Mouse (Mus musculus) brown adipose tissue, adult 24 weeks (tissue): Measurements from ENCODE around the gene Elavl4. TPM values are rescaled to one million over a fixed set of nuclear protein-coding genes. Genes with fewer than 3 reads are reported as not detected.

ENCODE experiments used
- H3K27ac ChIP-seq: fragments of 200-500 bp; replicated peaks from 2 replicates; pipeline ENCODE4 v1.5.1; 2012; ENCODE audit warnings: low read depth, mild to moderate bottlenecking, low read length
- H3K4me1 ChIP-seq: fragments of 200-500 bp; 2 replicates; pipeline ENCODE4 v1.6.1; 2012; ENCODE audit warnings: low read length, mixed read lengths; ENCODE audit not compliant: control insufficient read depth, insufficient read depth, insufficient read length
- H3K4me3 ChIP-seq: fragments of 200-500 bp; 2 replicates; pipeline ENCODE4 v1.5.1; 2012; ENCODE audit warnings: low read depth, mild to moderate bottlenecking, low read length, moderate library complexity; ENCODE audit not compliant: insufficient read depth
- polyA plus RNA-seq: library from polyadenylated mRNA; stranded (reverse); fragments of >200 nt; gene quantifications from 2 replicates; pipeline ENCODE4 v1.2.4, GENCODE M21; 2012; ENCODE audit not compliant: missing spikeins, insufficient read depth, insufficient read length

Elavl4 gene
- polyA plus RNA-seq, 1 experiment: 0.44 TPM

DNA sequence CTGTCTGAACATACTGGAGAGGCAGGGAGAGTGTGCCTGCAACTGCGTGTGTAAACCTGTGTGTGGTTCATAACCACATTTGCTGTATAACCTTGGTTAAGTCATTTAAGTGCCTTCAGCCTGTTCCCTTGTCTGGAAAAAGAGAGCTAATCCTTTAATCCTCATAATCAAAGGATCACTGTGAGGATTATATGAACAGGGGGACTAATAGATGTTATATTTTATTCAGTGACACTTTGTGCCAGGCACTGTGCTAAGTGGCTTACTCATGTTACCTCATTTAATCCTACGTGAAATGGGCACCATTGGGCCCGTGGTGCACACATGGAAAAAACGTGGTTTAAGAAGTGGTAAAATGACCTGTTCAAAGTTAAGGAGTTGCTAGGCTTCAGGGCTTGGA is 119.9 kb downstream of the Elavl4 start:
- no peaks in the 10 kb centered on the region for H3K4me1 ChIP-seq
- no peak overlapping the region for H3K4me3 ChIP-seq
- no peak overlapping the region for H3K27ac ChIP-seq

DNA sequence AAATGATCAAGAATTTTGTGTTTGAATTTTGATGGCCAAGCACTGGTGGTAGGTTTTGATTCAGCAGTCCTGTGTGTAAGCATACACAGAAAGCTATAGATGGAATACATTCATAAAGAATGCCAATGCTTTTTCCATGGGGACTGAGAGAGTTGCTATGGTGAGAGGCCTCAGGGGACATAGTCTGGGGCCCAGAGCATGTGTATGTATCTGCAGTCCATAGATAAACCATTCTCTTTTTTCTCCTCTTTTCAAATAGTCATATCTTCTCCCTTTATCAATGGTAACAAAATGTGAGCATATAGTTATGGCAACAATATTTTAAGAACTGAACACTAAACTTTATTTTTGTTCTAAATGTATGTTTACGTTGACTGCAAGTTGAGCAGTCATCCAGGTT is 122.1 kb downstream of the Elavl4 start:
- no peaks in the 10 kb centered on the region for H3K4me1 ChIP-seq
- no peak overlapping the region for H3K27ac ChIP-seq
- no peak overlapping the region for H3K4me3 ChIP-seq

- H3K4me3 ChIP-seq: no peak overlapping the region
- H3K4me1 ChIP-seq: no peaks in the 10 kb centered on the region
- no peak overlapping the region for H3K27ac ChIP-seq
These were observed 122.5 kb downstream of the Elavl4 start for GRCm38 (mm10) chr4:110229238-110229637.

DNA sequence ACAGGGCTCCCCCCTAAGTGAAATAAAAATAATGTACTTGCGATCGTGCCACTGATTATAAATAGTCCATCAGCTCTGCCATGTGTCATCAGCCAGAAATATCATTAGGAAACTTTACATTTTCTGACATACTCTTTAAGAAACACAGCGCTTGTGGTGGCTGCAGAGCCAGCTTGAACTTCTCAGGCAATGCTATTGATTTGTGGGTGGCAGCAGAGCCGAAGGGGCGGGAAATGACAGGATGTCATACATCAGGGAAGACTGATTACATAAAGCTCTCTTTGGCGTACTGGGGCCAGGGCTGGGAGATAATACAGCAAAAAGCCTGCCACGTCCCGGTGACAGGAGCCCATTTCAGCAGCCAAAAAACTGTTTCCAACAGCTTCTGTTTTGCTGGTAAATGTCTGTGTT is 124.1 kb downstream of the Elavl4 start:
- H3K4me3 ChIP-seq: no peak overlapping the region
- H3K4me1 ChIP-seq: no peaks in the 10 kb centered on the region
- no peak overlapping the region for H3K27ac ChIP-seq

DNA sequence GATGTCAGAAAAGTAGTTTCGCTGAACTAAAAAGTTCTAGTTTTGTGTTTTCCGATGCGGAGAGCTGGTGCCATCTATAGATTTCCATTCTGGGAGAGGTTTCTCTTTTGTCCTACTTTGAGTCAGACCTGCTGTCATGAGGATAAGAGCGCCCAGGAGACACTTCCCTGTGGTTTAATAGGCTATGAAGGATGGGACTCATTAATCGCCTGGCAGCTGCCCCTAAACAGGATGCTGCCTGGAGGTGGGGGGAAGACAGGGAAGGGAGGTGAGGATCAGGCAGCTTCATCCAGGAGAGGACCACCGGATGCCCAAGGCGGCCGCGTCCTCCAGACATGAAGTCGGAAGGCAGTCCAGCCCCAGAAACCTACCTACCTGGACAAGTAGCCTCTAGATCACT is 126.2 kb downstream of the Elavl4 start:
- Histone ChIP-seq H3K4me3 (no peak overlapping the region), H3K27ac (no peak overlapping the region), H3K4me1 (no peaks in the 10 kb centered on the region)

DNA sequence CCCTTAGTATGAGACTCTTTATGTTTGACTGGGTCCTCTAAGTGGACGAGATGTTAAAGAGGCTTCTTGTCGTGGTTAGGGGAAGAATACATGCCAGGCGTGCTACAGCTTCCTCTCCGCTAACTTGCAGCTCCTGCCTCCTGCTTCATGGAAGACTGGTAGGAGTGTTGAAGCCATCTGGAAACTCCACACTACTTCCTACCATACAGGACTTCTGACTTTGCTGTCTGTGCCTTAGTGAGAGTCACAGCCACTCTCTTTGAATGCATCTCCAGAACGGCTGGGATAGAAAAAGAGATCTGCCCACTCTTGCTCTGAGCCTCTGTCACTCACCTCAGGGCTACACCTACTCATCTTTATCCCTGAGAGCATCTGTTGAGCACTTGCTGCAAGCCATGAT is 132.9 kb downstream of the Elavl4 start:
- Histone ChIP-seq H3K4me3 (no peak overlapping the region), H3K27ac (no peak overlapping the region), H3K4me1 (no peaks in the 10 kb centered on the region)

DNA sequence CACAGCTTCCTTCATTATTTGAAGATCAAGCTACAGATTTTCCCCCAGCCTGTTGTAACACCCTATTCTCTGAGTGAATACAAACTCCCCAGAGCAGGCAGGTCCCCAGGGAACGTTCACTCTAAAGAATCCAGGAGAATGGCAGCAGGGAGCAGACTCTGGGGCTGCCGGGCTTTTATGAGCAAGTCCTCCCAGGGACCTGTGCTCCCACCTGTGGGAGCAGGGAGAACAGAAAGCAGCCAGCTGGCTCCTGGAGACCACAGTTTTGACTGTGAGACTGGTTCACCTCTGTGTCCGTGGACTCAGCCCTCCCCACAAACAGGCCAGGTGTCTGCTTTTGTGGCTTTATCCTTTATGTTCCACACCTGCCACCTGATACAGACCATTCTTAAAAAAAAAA is 134.2 kb downstream of the Elavl4 start:
- Histone ChIP-seq H3K27ac (no peak overlapping the region), H3K4me3 (no peak overlapping the region), H3K4me1 (no peaks in the 10 kb centered on the region)

DNA sequence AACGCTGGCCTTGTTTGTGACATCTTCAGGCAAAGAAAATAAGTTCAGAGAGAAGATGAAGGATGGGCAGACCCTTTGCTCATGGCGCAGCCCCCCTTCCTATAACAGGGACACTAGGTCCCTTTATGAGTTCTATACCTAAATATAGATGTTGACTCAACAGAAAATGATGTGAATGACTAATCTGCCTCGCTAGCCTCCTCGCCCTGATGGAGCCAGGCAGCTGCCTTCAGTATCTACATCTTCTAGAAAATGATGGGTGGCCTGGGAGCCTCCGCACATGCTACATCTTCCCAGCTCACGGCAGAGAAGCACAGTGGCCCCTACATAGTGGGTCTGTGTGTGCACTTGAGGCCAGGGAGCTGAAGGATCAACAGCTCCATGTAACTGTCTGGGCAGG is 137.2 kb downstream of the Elavl4 start:
- Histone ChIP-seq H3K4me3 (no peak overlapping the region), H3K27ac (no peak overlapping the region), H3K4me1 (no peaks in the 10 kb centered on the region)

GRCm38 (mm10) chr4:110213666-110214065 is 138.0 kb downstream of the Elavl4 start:
- Histone ChIP-seq H3K27ac (no peak overlapping the region), H3K4me1 (no peaks in the 10 kb centered on the region), H3K4me3 (no peak overlapping the region)

DNA sequence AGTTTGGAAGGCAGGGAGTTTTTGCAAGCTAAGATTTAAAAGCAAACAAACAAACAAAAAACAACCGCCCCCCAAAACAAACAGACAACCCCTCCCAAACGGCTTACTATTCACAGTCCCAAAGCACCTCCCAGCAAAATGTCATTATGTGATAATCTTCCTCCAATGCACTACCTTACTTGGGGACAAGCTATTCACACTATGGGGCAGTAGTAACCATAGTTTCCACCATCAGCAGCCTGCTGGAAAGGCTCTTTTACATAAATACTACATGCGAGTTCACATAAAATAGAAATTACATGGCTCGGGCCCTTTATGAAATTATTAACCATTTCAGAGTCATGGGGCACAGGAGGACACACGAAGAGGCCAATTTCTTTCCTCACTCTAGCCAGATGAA is 141.5 kb downstream of the Elavl4 start:
- Histone ChIP-seq H3K4me3 (no peak overlapping the region), H3K27ac (no peak overlapping the region), H3K4me1 (no peaks in the 10 kb centered on the region)

DNA sequence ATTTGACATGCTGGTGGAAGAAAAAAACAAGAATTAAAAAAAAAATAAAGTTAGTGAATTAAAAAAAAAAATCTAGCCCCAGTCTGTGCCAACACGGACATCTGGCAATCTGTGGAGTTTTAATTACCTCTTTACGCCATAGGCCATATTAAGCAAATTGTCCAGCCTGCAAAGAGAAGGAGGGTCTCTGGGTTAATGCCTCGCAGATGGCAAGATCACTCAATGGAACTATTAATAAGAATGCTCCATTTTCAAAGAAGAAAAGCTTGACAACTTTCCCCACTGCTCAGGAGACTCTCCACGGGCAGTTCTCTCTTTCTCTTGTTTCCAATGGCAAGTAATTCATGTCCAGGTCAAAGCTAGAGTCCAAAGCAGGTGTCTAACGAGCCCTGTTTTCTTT is 142.1 kb downstream of the Elavl4 start:
- Histone ChIP-seq H3K27ac (no peak overlapping the region), H3K4me3 (no peak overlapping the region), H3K4me1 (no peaks in the 10 kb centered on the region)

DNA sequence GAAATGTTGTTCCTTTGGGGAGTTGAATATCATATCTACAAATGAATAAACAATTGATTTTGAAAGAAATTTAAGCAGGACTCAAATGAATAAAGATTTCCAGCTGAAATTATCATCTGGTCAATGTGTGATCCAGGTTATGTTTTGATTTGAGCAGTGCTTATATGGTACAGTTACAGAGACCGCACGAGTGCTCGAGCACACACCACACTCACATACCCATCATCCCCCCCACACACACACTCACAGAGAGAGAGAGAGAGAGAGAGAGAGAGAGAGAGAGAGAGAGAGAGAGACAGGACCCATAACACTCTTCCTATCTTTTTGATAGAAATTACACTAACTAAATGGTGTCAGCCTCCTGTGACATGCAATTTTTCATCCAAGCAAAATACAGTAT is 150.0 kb downstream of the Elavl4 start:
- Histone ChIP-seq H3K4me3 (no peak overlapping the region), H3K27ac (no peak overlapping the region), H3K4me1 (no peaks in the 10 kb centered on the region)

- no peak overlapping the region for H3K4me3 ChIP-seq
- H3K27ac ChIP-seq: no peak overlapping the region
- H3K4me1 ChIP-seq: no peaks in the 10 kb centered on the region
These were observed 151.8 kb downstream of the Elavl4 start for GRCm38 (mm10) chr4:110199897-110200296.

- Histone ChIP-seq H3K4me3 (no peak overlapping the region), H3K4me1 (no peaks in the 10 kb centered on the region)
These were observed 153.1 kb downstream of the Elavl4 start for GRCm38 (mm10) chr4:110198600-110198999.

GRCm38 (mm10) chr4:110177263-110177662 is 174.4 kb downstream of the Elavl4 start:
- Histone ChIP-seq H3K4me3 (no peak overlapping the region), H3K27ac (no peak overlapping the region), H3K4me1 (no peaks in the 10 kb centered on the region)

More at GRCm38 (mm10) chr4:110198600-110198999, 153.1 kb downstream of the Elavl4 start:
- no peak overlapping the region for H3K27ac ChIP-seq

- Histone ChIP-seq H3K27ac (no peak overlapping the region), H3K4me1 (no peaks in the 10 kb centered on the region), H3K4me3 (no peak overlapping the region)
These were observed 179.7 kb downstream of the Elavl4 start for GRCm38 (mm10) chr4:110172028-110172427.

- no peaks in the 10 kb centered on the region for H3K4me1 ChIP-seq
These were observed 186.5 kb downstream of the Elavl4 start for GRCm38 (mm10) chr4:110165217-110165616.

More at GRCm38 (mm10) chr4:110165217-110165616, 186.5 kb downstream of the Elavl4 start:
- H3K4me3 ChIP-seq: no peak overlapping the region
- H3K27ac ChIP-seq: no peak overlapping the region
